Mouse (Mus musculus): ENCODE results near the gene 4922502D21Rik. TPM values are rescaled to one million over a fixed set of nuclear protein-coding genes. Genes with fewer than 3 reads are reported as not detected.
A peak's percentile ranks its signal among the peaks of the same experiment; 100 is the strongest.

Gene 4922502D21Rik
- polyA plus RNA-seq, 1 experiment: 0.09 TPM

DNA sequence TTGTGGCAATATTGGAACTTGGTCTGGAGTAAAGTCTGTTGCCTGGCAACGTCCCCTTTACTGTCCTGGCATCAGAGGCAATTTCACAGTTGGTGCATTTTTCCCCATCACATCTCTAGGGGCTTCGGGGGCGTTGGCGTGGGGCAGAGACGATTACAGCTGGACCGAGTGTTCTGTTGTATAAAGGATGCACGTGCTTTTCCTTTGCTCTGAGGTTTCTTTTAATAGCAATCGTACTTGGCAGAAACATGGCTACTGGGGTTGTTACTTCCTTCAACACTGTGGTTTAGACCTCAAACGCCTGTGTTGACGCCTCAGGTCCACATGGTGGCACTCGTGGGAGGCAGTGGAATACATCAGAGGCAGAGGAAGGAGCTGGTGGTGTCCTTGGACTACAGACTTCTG, 2.1 kb upstream of the 4922502D21Rik start:
- no peaks in the 10 kb centered on the region for H3K4me1 ChIP-seq (ENCODE audit: control insufficient read depth, insufficient read depth, low read length)
- H3K27me3 ChIP-seq (replicated peaks; ENCODE audit: control insufficient read depth, insufficient read depth, low read length): no peaks in the 10 kb centered on the region
- TF ChIP-seq POLR2A (IDR thresholded peaks at IDR 0.05; ENCODE audit: low read depth, low read length) (no peak), CTCF (conservative IDR thresholded peaks at IDR 0.05; ENCODE audit: insufficient read depth, insufficient read length, low read depth, low read length) (peak; percentile 89)
- H3K4me3 ChIP-seq (ENCODE audit: insufficient read depth, low read depth, low read length): no peak overlapping the region
- no peak overlapping the region for H3K27ac ChIP-seq (ENCODE audit: insufficient read depth, low read depth, low read length)
- no peaks in the 10 kb centered on the region for H3K36me3 ChIP-seq (ENCODE audit: control insufficient read depth, insufficient read depth, low read length)
- 16% methylated on average over 11 of the region's 11 CpGs for WGBS
- peak; percentile 60 for DNase-seq

DNA sequence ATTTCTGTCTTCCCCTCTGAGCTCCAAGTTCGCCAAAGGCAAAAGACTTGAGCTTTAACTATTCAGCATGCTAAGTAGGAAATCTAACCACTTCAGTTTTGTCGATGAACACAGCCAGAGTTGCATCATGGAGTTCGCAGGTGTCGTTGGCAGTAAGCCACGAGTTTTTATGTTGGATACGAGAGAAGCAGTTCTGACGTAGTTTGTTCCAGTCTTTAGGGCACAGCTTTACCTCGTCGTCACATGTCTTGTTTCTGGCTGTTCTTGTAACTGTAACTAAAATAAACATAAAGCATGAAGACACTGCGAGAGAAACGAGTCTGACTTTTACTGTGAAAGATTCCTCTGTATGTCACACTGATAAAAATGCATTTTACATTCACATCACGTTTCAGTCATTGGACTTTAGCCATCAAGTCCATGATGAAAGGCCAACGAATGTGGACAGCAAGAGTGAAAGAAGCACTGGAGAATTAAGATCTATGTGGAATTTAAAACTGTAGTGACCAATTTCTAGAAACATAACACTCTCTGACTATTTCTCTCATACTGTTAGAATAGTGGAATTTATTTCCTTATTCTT, 4.9 kb downstream of the 4922502D21Rik start:
- Histone ChIP-seq H3K27ac (ENCODE audit: insufficient read depth, low read depth, low read length) (no peak overlapping the region), H3K4me3 (ENCODE audit: insufficient read depth, low read depth, low read length) (no peak overlapping the region), H3K27me3 (replicated peaks; ENCODE audit: control insufficient read depth, insufficient read depth, low read length) (no peaks in the 10 kb centered on the region), H3K36me3 (ENCODE audit: control insufficient read depth, insufficient read depth, low read length) (no peaks in the 10 kb centered on the region), H3K4me1 (ENCODE audit: control insufficient read depth, insufficient read depth, low read length) (no peaks in the 10 kb centered on the region)
- TF ChIP-seq CTCF (conservative IDR thresholded peaks at IDR 0.05; ENCODE audit: insufficient read depth, insufficient read length, low read depth, low read length): no peak
- no peak for TF ChIP-seq POLR2A (IDR thresholded peaks at IDR 0.05; ENCODE audit: low read depth, low read length)
- no peak for DNase-seq
- WGBS: 40% methylated on average over 13 of the region's 13 CpGs

DNA sequence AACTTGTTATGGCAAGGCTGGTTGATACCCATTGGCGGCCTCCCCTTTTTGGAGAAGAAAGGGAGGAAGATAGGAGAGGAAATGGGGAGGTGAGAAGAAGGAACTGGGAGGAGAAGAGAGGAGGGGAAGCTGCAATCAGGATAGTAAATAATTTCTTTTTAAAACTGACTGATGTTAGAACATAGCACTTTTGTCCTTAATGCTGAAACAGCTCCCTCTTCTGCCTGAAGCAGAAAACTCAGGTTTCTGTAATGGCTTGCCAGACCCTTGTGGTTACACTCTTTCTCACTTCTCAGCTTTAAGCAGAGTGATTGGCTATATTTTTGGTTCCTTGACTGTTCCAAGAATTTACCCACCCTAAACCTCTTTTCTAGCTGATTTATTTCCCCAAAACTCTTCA, 5.6 kb downstream of the 4922502D21Rik start:
- H3K27me3 ChIP-seq (replicated peaks; ENCODE audit: control insufficient read depth, insufficient read depth, low read length): no peaks in the 10 kb centered on the region
- H3K27ac ChIP-seq (ENCODE audit: insufficient read depth, low read depth, low read length): no peak overlapping the region
- no peak overlapping the region for H3K4me3 ChIP-seq (ENCODE audit: insufficient read depth, low read depth, low read length)
- no peaks in the 10 kb centered on the region for H3K36me3 ChIP-seq (ENCODE audit: control insufficient read depth, insufficient read depth, low read length)
- no peak for DNase-seq
- TF ChIP-seq POLR2A (IDR thresholded peaks at IDR 0.05; ENCODE audit: low read depth, low read length) (no peak), CTCF (conservative IDR thresholded peaks at IDR 0.05; ENCODE audit: insufficient read depth, insufficient read length, low read depth, low read length) (no peak)
- no peaks in the 10 kb centered on the region for H3K4me1 ChIP-seq (ENCODE audit: control insufficient read depth, insufficient read depth, low read length)
- 73% methylated on average over 1 of the region's 1 CpGs for WGBS

DNA sequence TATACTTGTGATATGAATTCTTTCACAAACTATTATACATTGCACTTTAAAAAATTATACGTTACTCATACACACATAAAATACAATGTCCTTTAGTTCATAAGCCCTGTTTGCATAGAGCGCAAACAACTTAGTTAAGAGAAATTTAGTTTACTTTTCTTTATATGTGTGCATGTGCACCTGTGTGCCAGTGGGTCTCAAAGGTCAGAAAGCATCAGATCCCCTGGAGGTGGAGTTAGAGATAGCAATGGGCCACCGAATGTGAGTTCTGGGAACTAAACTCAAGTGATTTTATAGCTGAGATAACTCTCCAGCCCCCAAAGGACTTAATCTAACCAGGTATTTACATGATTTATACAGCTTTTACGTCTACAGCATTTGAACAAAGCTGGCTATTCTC, 12.3 kb downstream of the 4922502D21Rik start:
- no peak for DNase-seq
- 73% methylated on average over 4 of the region's 4 CpGs for WGBS
- Histone ChIP-seq H3K36me3 (ENCODE audit: control insufficient read depth, insufficient read depth, low read length) (no peaks in the 10 kb centered on the region), H3K27me3 (replicated peaks; ENCODE audit: control insufficient read depth, insufficient read depth, low read length) (no peaks in the 10 kb centered on the region), H3K4me3 (ENCODE audit: insufficient read depth, low read depth, low read length) (no peak overlapping the region), H3K4me1 (ENCODE audit: control insufficient read depth, insufficient read depth, low read length) (no peaks in the 10 kb centered on the region), H3K27ac (ENCODE audit: insufficient read depth, low read depth, low read length) (no peak overlapping the region)
- TF ChIP-seq CTCF (conservative IDR thresholded peaks at IDR 0.05; ENCODE audit: insufficient read depth, insufficient read length, low read depth, low read length) (no peak), POLR2A (IDR thresholded peaks at IDR 0.05; ENCODE audit: low read depth, low read length) (no peak)

DNA sequence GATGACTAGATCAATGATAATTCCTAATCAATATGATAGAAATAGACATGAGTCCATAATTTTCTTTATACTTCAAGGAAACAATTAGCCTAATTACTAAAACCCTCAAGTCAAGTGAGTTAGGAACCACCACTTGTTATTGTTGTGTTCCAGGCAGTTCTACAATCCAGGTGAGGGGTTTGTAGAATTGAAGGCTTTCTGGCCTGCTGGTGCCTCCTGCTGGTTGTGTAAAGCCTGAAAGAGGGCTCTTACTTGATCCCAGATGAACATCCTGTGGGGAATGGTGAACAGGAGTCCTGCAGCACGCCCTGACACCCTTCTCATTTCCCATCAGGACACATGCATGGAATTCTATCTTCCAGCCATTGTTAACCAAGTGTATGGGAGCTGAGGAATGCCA, 13.2 kb downstream of the 4922502D21Rik start:
- H3K27me3 ChIP-seq (replicated peaks; ENCODE audit: control insufficient read depth, insufficient read depth, low read length): no peaks in the 10 kb centered on the region
- H3K4me3 ChIP-seq (ENCODE audit: insufficient read depth, low read depth, low read length): no peak overlapping the region
- TF ChIP-seq CTCF (conservative IDR thresholded peaks at IDR 0.05; ENCODE audit: insufficient read depth, insufficient read length, low read depth, low read length): 0 out of 2 replicates have a peak, but pooled peaks have one; percentile 10
- TF ChIP-seq POLR2A (IDR thresholded peaks at IDR 0.05; ENCODE audit: low read depth, low read length): no peak
- no peak overlapping the region for H3K27ac ChIP-seq (ENCODE audit: insufficient read depth, low read depth, low read length)
- DNase-seq: no peak
- H3K36me3 ChIP-seq (ENCODE audit: control insufficient read depth, insufficient read depth, low read length): no peaks in the 10 kb centered on the region
- H3K4me1 ChIP-seq (ENCODE audit: control insufficient read depth, insufficient read depth, low read length): no peaks in the 10 kb centered on the region
- 61% methylated on average over 1 of the region's 1 CpGs for WGBS

DNA sequence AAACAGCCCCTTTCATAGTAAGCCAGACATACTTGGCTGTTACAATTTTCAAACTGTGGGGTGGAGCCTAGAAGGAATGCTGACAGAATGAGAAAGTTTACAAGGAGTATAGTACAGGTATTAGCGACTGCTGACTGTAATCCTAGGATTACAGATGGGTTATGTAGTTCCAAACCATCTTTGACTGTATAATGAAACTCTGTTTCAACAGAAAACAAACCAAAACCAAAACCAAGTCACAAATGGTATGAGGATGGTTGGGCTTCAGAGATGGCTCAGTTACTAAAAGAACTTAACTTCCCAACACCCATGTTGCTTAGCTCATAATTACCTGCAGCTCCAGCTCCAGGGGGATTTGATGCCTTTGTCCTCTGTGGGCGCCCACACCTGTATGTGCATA, 15.1 kb downstream of the 4922502D21Rik start:
- H3K4me3 ChIP-seq (ENCODE audit: insufficient read depth, low read depth, low read length): no peak overlapping the region
- 83% methylated on average over 2 of the region's 2 CpGs for WGBS
- H3K27me3 ChIP-seq (replicated peaks; ENCODE audit: control insufficient read depth, insufficient read depth, low read length): no peaks in the 10 kb centered on the region
- no peak for TF ChIP-seq CTCF (conservative IDR thresholded peaks at IDR 0.05; ENCODE audit: insufficient read depth, insufficient read length, low read depth, low read length)
- TF ChIP-seq POLR2A (IDR thresholded peaks at IDR 0.05; ENCODE audit: low read depth, low read length): no peak
- DNase-seq: no peak
- no peak overlapping the region for H3K27ac ChIP-seq (ENCODE audit: insufficient read depth, low read depth, low read length)
- H3K4me1 ChIP-seq (ENCODE audit: control insufficient read depth, insufficient read depth, low read length): no peaks in the 10 kb centered on the region
- H3K36me3 ChIP-seq (ENCODE audit: control insufficient read depth, insufficient read depth, low read length): no peaks in the 10 kb centered on the region

GRCm38 (mm10) chr6:129315698-129316097, 15.9 kb downstream of the 4922502D21Rik start:
- no peak overlapping the region for H3K4me3 ChIP-seq (ENCODE audit: insufficient read depth, low read depth, low read length)
- no peaks in the 10 kb centered on the region for H3K36me3 ChIP-seq (ENCODE audit: control insufficient read depth, insufficient read depth, low read length)
- WGBS: 81% methylated on average over 1 of the region's 1 CpGs
- no peak for DNase-seq
- H3K27ac ChIP-seq (ENCODE audit: insufficient read depth, low read depth, low read length): no peak overlapping the region
- H3K27me3 ChIP-seq (replicated peaks; ENCODE audit: control insufficient read depth, insufficient read depth, low read length): no peaks in the 10 kb centered on the region
- no peaks in the 10 kb centered on the region for H3K4me1 ChIP-seq (ENCODE audit: control insufficient read depth, insufficient read depth, low read length)
- no peak for TF ChIP-seq POLR2A (IDR thresholded peaks at IDR 0.05; ENCODE audit: low read depth, low read length)
- TF ChIP-seq CTCF (conservative IDR thresholded peaks at IDR 0.05; ENCODE audit: insufficient read depth, insufficient read length, low read depth, low read length): no peak

Measured in kidney, adult 2 months (tissue).